Mouse (Mus musculus): ENCODE data around the gene Dnase2a. TPM values are rescaled to one million over a fixed set of nuclear protein-coding genes. Genes with fewer than 3 reads are reported as not detected.

Dnase2a gene
- polyA plus RNA-seq, 1 experiment from 2014 or later, result 5.2 TPM

- Histone ChIP-seq H3K4me1 (ENCODE audit: control insufficient read depth, insufficient read depth, low read length) (no peaks in the 10 kb centered on the region), H3K4me3 (ENCODE audit: low read length) (peak overlapping the region; percentile 15; the same call in 1 of the 2 replicates), H3K4me2 (ENCODE audit: low read depth, low read length) (peak overlapping the region; percentile 39), H3K27ac (ENCODE audit: low read length) (no peak overlapping the region), H3K27me3 (ENCODE audit: control insufficient read depth, insufficient read depth, low read length) (peaks cover 29% of the 10 kb centered on the region), H3K9ac (ENCODE audit: low read length) (no peak overlapping the region), H3K9me3 (replicated peaks; ENCODE audit: control insufficient read depth, low read length) (no peaks in the 10 kb centered on the region), H3K36me3 (ENCODE audit: control insufficient read depth, insufficient read depth) (0 out of 2 replicates have a peak, but pooled peaks cover under 1% of the 10 kb centered on the region)
- ATAC-seq (replicated peaks; ENCODE audit: extremely low read depth, insufficient read depth, low FRiP score), result no peak; the same call in 1 of the 2 replicates
- 6% methylated on average over 18 of the region's 18 CpGs for WGBS
Measured at GRCm38 (mm10) chr8:84952612-84953255, 44.4 kb downstream of the Dnase2a start.

GRCm38 (mm10) chr8:84956768-84957167, 48.4 kb downstream of the Dnase2a start:
- Histone ChIP-seq H3K36me3 (ENCODE audit: control insufficient read depth, insufficient read depth) (0 out of 2 replicates have a peak, but pooled peaks cover 5% of the 10 kb centered on the region), H3K9me3 (replicated peaks; ENCODE audit: control insufficient read depth, low read length) (no peaks in the 10 kb centered on the region), H3K4me2 (ENCODE audit: low read depth, low read length) (no peak overlapping the region), H3K9ac (ENCODE audit: low read length) (no peak overlapping the region), H3K27ac (ENCODE audit: low read length) (no peak overlapping the region), H3K4me1 (ENCODE audit: control insufficient read depth, insufficient read depth, low read length) (no peaks in the 10 kb centered on the region), H3K27me3 (ENCODE audit: control insufficient read depth, insufficient read depth, low read length) (peaks cover 7% of the 10 kb centered on the region; the same call in 1 of the 2 replicates), H3K4me3 (ENCODE audit: low read length) (no peak overlapping the region)
- 48% methylated on average over 2 of the region's 2 CpGs for WGBS
- no peak for ATAC-seq (replicated peaks; ENCODE audit: extremely low read depth, insufficient read depth, low FRiP score)

GRCm38 (mm10) chr8:84959811-84960210, 51.5 kb downstream of the Dnase2a start:
- H3K9me3 ChIP-seq (replicated peaks; ENCODE audit: control insufficient read depth, low read length), result no peaks in the 10 kb centered on the region
- no peaks in the 10 kb centered on the region for H3K27me3 ChIP-seq (ENCODE audit: control insufficient read depth, insufficient read depth, low read length)
- H3K27ac ChIP-seq (ENCODE audit: low read length), result peak overlapping the region; percentile 45
- 0 out of 2 replicates have a peak, but pooled peaks cover 7% of the 10 kb centered on the region for H3K36me3 ChIP-seq (ENCODE audit: control insufficient read depth, insufficient read depth)
- WGBS, result 67% methylated on average over 7 of the region's 7 CpGs
- ATAC-seq (replicated peaks; ENCODE audit: extremely low read depth, insufficient read depth, low FRiP score), result no peak
- H3K4me1 ChIP-seq (ENCODE audit: control insufficient read depth, insufficient read depth, low read length), result peaks cover 1% of the 10 kb centered on the region; the same call in 1 of the 2 replicates
- H3K9ac ChIP-seq (ENCODE audit: low read length), result no peak overlapping the region
- H3K4me2 ChIP-seq (ENCODE audit: low read depth, low read length), result no peak overlapping the region
- no peak overlapping the region for H3K4me3 ChIP-seq (ENCODE audit: low read length)

GRCm38 (mm10) chr8:84963952-84964351, 55.6 kb downstream of the Dnase2a start:
- Histone ChIP-seq H3K36me3 (ENCODE audit: control insufficient read depth, insufficient read depth) (0 out of 2 replicates have a peak, but pooled peaks cover 3% of the 10 kb centered on the region), H3K4me2 (ENCODE audit: low read depth, low read length) (no peak overlapping the region), H3K27me3 (ENCODE audit: control insufficient read depth, insufficient read depth, low read length) (no peaks in the 10 kb centered on the region), H3K9ac (ENCODE audit: low read length) (no peak overlapping the region), H3K9me3 (replicated peaks; ENCODE audit: control insufficient read depth, low read length) (no peaks in the 10 kb centered on the region), H3K4me3 (ENCODE audit: low read length) (no peak overlapping the region), H3K4me1 (ENCODE audit: control insufficient read depth, insufficient read depth, low read length) (peaks cover 22% of the 10 kb centered on the region), H3K27ac (ENCODE audit: low read length) (no peak overlapping the region)
- no peak for ATAC-seq (replicated peaks; ENCODE audit: extremely low read depth, insufficient read depth, low FRiP score)
- 85% methylated on average over 4 of the region's 4 CpGs for WGBS

- Histone ChIP-seq H3K27ac (ENCODE audit: low read length) (peak overlapping the region; percentile 72), H3K36me3 (ENCODE audit: control insufficient read depth, insufficient read depth) (0 out of 2 replicates have a peak, but pooled peaks cover 3% of the 10 kb centered on the region), H3K9me3 (replicated peaks; ENCODE audit: control insufficient read depth, low read length) (no peaks in the 10 kb centered on the region), H3K9ac (ENCODE audit: low read length) (peak overlapping the region; percentile 80), H3K4me3 (ENCODE audit: low read length) (peak overlapping the region; percentile 77), H3K27me3 (ENCODE audit: control insufficient read depth, insufficient read depth, low read length) (no peaks in the 10 kb centered on the region), H3K4me2 (ENCODE audit: low read depth, low read length) (peak overlapping the region; percentile 96), H3K4me1 (ENCODE audit: control insufficient read depth, insufficient read depth, low read length) (peaks cover 29% of the 10 kb centered on the region)
- peak; percentile 88 for ATAC-seq (replicated peaks; ENCODE audit: extremely low read depth, insufficient read depth, low FRiP score)
- WGBS, result 0% methylated on average over 41 of the region's 41 CpGs
Measured at GRCm38 (mm10) chr8:84965731-84966291, 57.5 kb downstream of the Dnase2a start.

GRCm38 (mm10) chr8:84966603-84967002, 58.2 kb downstream of the Dnase2a start:
- 30% methylated on average over 3 of the region's 3 CpGs for WGBS
- H3K9me3 ChIP-seq (replicated peaks; ENCODE audit: control insufficient read depth, low read length), result no peaks in the 10 kb centered on the region
- ATAC-seq (replicated peaks; ENCODE audit: extremely low read depth, insufficient read depth, low FRiP score), result no peak
- H3K9ac ChIP-seq (ENCODE audit: low read length), result no peak overlapping the region
- H3K4me1 ChIP-seq (ENCODE audit: control insufficient read depth, insufficient read depth, low read length), result peaks cover 33% of the 10 kb centered on the region
- H3K27ac ChIP-seq (ENCODE audit: low read length), result peak overlapping the region; percentile 30; the same call in 1 of the 2 replicates
- H3K27me3 ChIP-seq (ENCODE audit: control insufficient read depth, insufficient read depth, low read length), result no peaks in the 10 kb centered on the region
- H3K4me2 ChIP-seq (ENCODE audit: low read depth, low read length), result no peak overlapping the region
- peaks cover 8% of the 10 kb centered on the region for H3K36me3 ChIP-seq (ENCODE audit: control insufficient read depth, insufficient read depth)
- H3K4me3 ChIP-seq (ENCODE audit: low read length), result no peak overlapping the region

- Histone ChIP-seq H3K36me3 (ENCODE audit: control insufficient read depth, insufficient read depth) (peaks cover 12% of the 10 kb centered on the region), H3K9ac (ENCODE audit: low read length) (no peak overlapping the region), H3K27ac (ENCODE audit: low read length) (no peak overlapping the region), H3K4me3 (ENCODE audit: low read length) (no peak overlapping the region), H3K9me3 (replicated peaks; ENCODE audit: control insufficient read depth, low read length) (no peaks in the 10 kb centered on the region), H3K27me3 (ENCODE audit: control insufficient read depth, insufficient read depth, low read length) (no peaks in the 10 kb centered on the region), H3K4me1 (ENCODE audit: control insufficient read depth, insufficient read depth, low read length) (peaks cover 33% of the 10 kb centered on the region), H3K4me2 (ENCODE audit: low read depth, low read length) (no peak overlapping the region)
- ATAC-seq (replicated peaks; ENCODE audit: extremely low read depth, insufficient read depth, low FRiP score), result no peak
- WGBS, result 84% methylated on average over 13 of the region's 13 CpGs
Measured at GRCm38 (mm10) chr8:84967532-84968304, 59.4 kb downstream of the Dnase2a start.

- no peaks in the 10 kb centered on the region for H3K9me3 ChIP-seq (replicated peaks; ENCODE audit: control insufficient read depth, low read length)
- H3K4me3 ChIP-seq (ENCODE audit: low read length), result peak overlapping the region; percentile 74
- peaks cover 9% of the 10 kb centered on the region for H3K36me3 ChIP-seq (ENCODE audit: control insufficient read depth, insufficient read depth)
- peak overlapping the region; percentile 84 for H3K27ac ChIP-seq (ENCODE audit: low read length)
- no peak for ATAC-seq (replicated peaks; ENCODE audit: extremely low read depth, insufficient read depth, low FRiP score)
- peaks cover 33% of the 10 kb centered on the region for H3K4me1 ChIP-seq (ENCODE audit: control insufficient read depth, insufficient read depth, low read length)
- peak overlapping the region; percentile 88 for H3K9ac ChIP-seq (ENCODE audit: low read length)
- 19% methylated on average over 2 of the region's 2 CpGs for WGBS
- H3K27me3 ChIP-seq (ENCODE audit: control insufficient read depth, insufficient read depth, low read length), result no peaks in the 10 kb centered on the region
- peak overlapping the region; percentile 86 for H3K4me2 ChIP-seq (ENCODE audit: low read depth, low read length)
Measured at GRCm38 (mm10) chr8:84968650-84969049, 60.3 kb downstream of the Dnase2a start.

All from heart, embryonic 16.5 days (tissue).